Mouse (Mus musculus): ENCODE measurements around the gene Col5a2. TPM values are rescaled to one million over a fixed set of nuclear protein-coding genes. Genes with fewer than 3 reads are reported as not detected.

Gene Col5a2
- total and polyA plus RNA-seq, 3 experiments, result 0.07 to 0.46 TPM; not detected in 1

DNA sequence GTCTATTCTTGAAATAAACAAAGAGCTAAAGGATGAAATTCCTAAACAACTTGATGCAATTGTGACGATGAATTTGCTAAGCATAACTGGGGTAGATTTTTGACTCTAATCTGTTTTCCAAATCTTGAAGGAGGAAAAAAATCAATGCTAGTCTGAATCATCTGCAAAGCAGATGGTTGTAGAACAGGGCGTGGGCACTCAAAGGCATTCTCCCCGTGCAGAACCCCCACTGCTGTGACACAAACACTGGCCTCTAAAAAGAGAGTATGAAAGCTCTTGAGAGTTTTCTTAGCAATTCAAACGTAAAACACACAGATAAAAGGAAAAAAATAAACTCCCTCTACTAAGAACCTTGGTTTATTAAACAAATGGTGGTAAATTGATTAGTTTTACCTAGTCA lies 30.3 kb downstream of the Col5a2 start:
- Histone ChIP-seq H3K9ac (ENCODE audit: control insufficient read depth, low read depth, low read length, poor library complexity, severe bottlenecking) (no peak overlapping the region), H3K27ac (ENCODE audit: control insufficient read depth, low read depth, low read length) (no peak overlapping the region), H3K27me3 (ENCODE audit: control insufficient read depth in 1 of 2, insufficient read depth in 2 of 2, low read length in 2 of 2) (no peaks in the 10 kb centered on the region), H3K79me2 (ENCODE audit: control insufficient read depth, insufficient read depth, low read length, poor library complexity) (no peaks in the 10 kb centered on the region), H3K9me3 (replicated peaks; ENCODE audit: insufficient read depth, low read length) (no peaks in the 10 kb centered on the region), H3K4me1 (ENCODE audit: control insufficient read depth in 1 of 2, insufficient read depth in 2 of 2, low read length in 2 of 2) (no peaks in the 10 kb centered on the region), H3K36me3 (ENCODE audit: control insufficient read depth in 1 of 2, insufficient read depth in 2 of 2, low read length in 2 of 2) (no peaks in the 10 kb centered on the region), H3K4me3 (ENCODE audit: control insufficient read depth in 1 of 2, insufficient read depth in 1 of 2, low read depth in 2 of 2, low read length in 2 of 2) (no peak overlapping the region)
- DNase-seq (ENCODE audit: low read depth, low spot score), result no peak
- no peak for TF ChIP-seq E2F4 (IDR thresholded peaks at IDR 0.05; ENCODE audit: borderline replicate concordance, low read depth, low read length)

DNA sequence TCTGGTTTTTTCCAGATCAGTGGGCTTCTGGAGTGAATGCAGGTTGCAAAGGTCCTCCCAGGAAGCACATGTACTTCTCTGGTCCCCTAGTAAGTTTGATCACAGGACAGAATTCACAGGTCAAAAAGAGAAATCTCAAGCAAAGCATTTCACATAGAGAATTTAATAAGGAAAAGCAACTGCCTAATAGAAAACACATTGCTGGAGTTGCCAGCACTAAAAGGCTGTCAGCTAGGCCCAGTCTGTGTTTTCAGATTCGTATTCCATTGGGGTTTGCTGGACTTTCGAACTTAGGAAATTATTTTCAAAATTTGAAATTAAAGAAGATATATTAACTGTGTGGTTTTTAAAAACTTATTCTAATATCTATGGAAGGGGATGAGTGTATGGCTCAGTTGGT lies 42.3 kb downstream of the Col5a2 start:
- no peak for TF ChIP-seq HCFC1 (IDR thresholded peaks at IDR 0.05; ENCODE audit: low read depth, low read length)
- TF ChIP-seq MYB (IDR thresholded peaks at IDR 0.05; ENCODE audit: low read depth, low read length), result no peak
- no peak for TF ChIP-seq MXI1 (IDR thresholded peaks at IDR 0.05; ENCODE audit: low read depth, low read length)
- no peak for TF ChIP-seq MEF2A (IDR thresholded peaks at IDR 0.05; ENCODE audit: extremely low read depth, insufficient replicate concordance, low read depth, low read length, poor library complexity, severe bottlenecking)
- no peak for TF ChIP-seq POLR2A (IDR thresholded peaks at IDR 0.05; ENCODE audit: control insufficient read depth in 1 of 2, insufficient read depth in 1 of 2, low read depth in 1 of 2, low read length in 2 of 2, poor library complexity in 1 of 2)
- no peak for TF ChIP-seq KAT2A (conservative IDR thresholded peaks at IDR 0.05; ENCODE audit: low read depth, low read length)
- no peak for TF ChIP-seq TAL1 (IDR thresholded peaks at IDR 0.05; ENCODE audit: low read length)
- no peak for TF ChIP-seq E2F4 (IDR thresholded peaks at IDR 0.05; ENCODE audit: borderline replicate concordance, low read depth, low read length)
- TF ChIP-seq NRF1 (IDR thresholded peaks at IDR 0.05; ENCODE audit: insufficient read depth, low read depth, low read length, poor library complexity, severe bottlenecking), result no peak
- no peak for TF ChIP-seq MAFK (IDR thresholded peaks at IDR 0.05; ENCODE audit: borderline replicate concordance, low read depth, low read length)
- TF ChIP-seq SIN3A (IDR thresholded peaks at IDR 0.05; ENCODE audit: low read length), result no peak
- no peak for TF ChIP-seq TBP (IDR thresholded peaks at IDR 0.05; ENCODE audit: low read depth, low read length)
- no peak for TF ChIP-seq ZKSCAN1 (IDR thresholded peaks at IDR 0.05; ENCODE audit: low read depth, low read length)
- no peak for TF ChIP-seq MAX (IDR thresholded peaks at IDR 0.05; ENCODE audit: low read length)
- TF ChIP-seq ZC3H11A (IDR thresholded peaks at IDR 0.05; ENCODE audit: low read depth, low read length), result no peak
- no peak for TF ChIP-seq CHD1 (IDR thresholded peaks at IDR 0.05; ENCODE audit: low read depth, low read length)
- no peak for TF ChIP-seq GATA1 (IDR thresholded peaks at IDR 0.05; ENCODE audit: low read depth, low read length)
- no peak for TF ChIP-seq POLR2AphosphoS2 (IDR thresholded peaks at IDR 0.05; ENCODE audit: low read length)
- TF ChIP-seq JUND (IDR thresholded peaks at IDR 0.05; ENCODE audit: low read depth, low read length), result no peak
- Histone ChIP-seq H3K9ac (ENCODE audit: control insufficient read depth, low read depth, low read length, poor library complexity, severe bottlenecking) (no peak overlapping the region), H3K9me3 (replicated peaks; ENCODE audit: insufficient read depth, low read length) (no peaks in the 10 kb centered on the region), H3K27ac (ENCODE audit: control insufficient read depth, low read depth, low read length) (no peak overlapping the region), H3K4me3 (ENCODE audit: control insufficient read depth in 1 of 2, insufficient read depth in 1 of 2, low read depth in 2 of 2, low read length in 2 of 2) (no peak overlapping the region), H3K36me3 (ENCODE audit: control insufficient read depth in 1 of 2, insufficient read depth in 2 of 2, low read length in 2 of 2) (no peaks in the 10 kb centered on the region), H3K79me2 (ENCODE audit: control insufficient read depth, insufficient read depth, low read length, poor library complexity) (no peaks in the 10 kb centered on the region), H3K27me3 (ENCODE audit: control insufficient read depth in 1 of 2, insufficient read depth in 2 of 2, low read length in 2 of 2) (no peaks in the 10 kb centered on the region), H3K4me1 (ENCODE audit: control insufficient read depth in 1 of 2, insufficient read depth in 2 of 2, low read length in 2 of 2) (no peaks in the 10 kb centered on the region)
- no peak for DNase-seq (ENCODE audit: low read depth, low spot score)

Measured in MEL (cell line).